Mouse (Mus musculus) limb, embryonic 14.5 days (tissue): ENCODE data around the gene Actr3b. TPM values are rescaled to one million over a fixed set of nuclear protein-coding genes. Genes with fewer than 3 reads are reported as not detected.
"Not testable (repeated sequence)": the region's sequence is repeated elsewhere in the genome, so short reads cannot be mapped to it uniquely, and the experiment has no call there.

ENCODE experiments used
- ATAC-seq: fragments of 200-750 bp; cut with Nextera tagmentation; 2 replicates; pipeline ENCODE4 v1.8.0; 2017; ENCODE audit warnings: low read depth, moderate number of reproducible peaks, moderate TSS enrichment; ENCODE audit not compliant: low FRiP score
- DNase-seq: peaks from one replicate; pipeline ENCODE4 v3.0.0-alpha.2; 2015; ENCODE audit warnings: low spot score
- H3K27ac ChIP-seq: fragments of 300-500 bp; sonication (generic); replicated peaks from 2 replicates; pipeline ENCODE4 v1.5.1; 2014; ENCODE audit warnings: low read depth, mild to moderate bottlenecking, low read length, moderate library complexity, mixed read lengths
- H3K27me3 ChIP-seq: fragments of 300-500 bp; sonication (generic); 2 replicates; pipeline ENCODE4 v1.6.1; 2014; ENCODE audit warnings: low read length, mixed read lengths; ENCODE audit not compliant: control insufficient read depth, insufficient read depth
- H3K36me3 ChIP-seq: fragments of 300-500 bp; sonication (generic); 2 replicates; pipeline ENCODE4 v1.6.1; 2014; ENCODE audit warnings: mild to moderate bottlenecking, low read length, moderate library complexity, mixed read lengths; ENCODE audit not compliant: control insufficient read depth, insufficient read depth
- H3K4me1 ChIP-seq: fragments of 300-500 bp; sonication (generic); 2 replicates; pipeline ENCODE4 v1.6.1; 2014; ENCODE audit warnings: antibody characterized with exemption, low read length, mixed read lengths; ENCODE audit not compliant: control insufficient read depth, insufficient read depth
- H3K4me2 ChIP-seq: fragments of 300-500 bp; sonication (generic); replicated peaks from 2 replicates; pipeline ENCODE4 v1.6.1; 2014; ENCODE audit warnings: low read depth, mild to moderate bottlenecking, low read length, moderate library complexity; ENCODE audit not compliant: severe bottlenecking
- H3K4me3 ChIP-seq: fragments of 300-500 bp; sonication (generic); replicated peaks from 2 replicates; pipeline ENCODE4 v1.5.1; 2014; ENCODE audit warnings: low read length
- H3K9ac ChIP-seq: fragments of 300-500 bp; sonication (generic); 2 replicates; pipeline ENCODE4 v1.6.1; 2014; ENCODE audit warnings: mild to moderate bottlenecking, low read depth, low read length, moderate library complexity; ENCODE audit not compliant: severe bottlenecking
- H3K9me3 ChIP-seq: fragments of 300-500 bp; sonication (generic); 2 replicates; pipeline ENCODE4 v1.6.1; 2016; ENCODE audit warnings: low read length; ENCODE audit not compliant: control insufficient read depth
- POLR2A ChIP-seq: fragments of 200-500 bp; IDR thresholded peaks from 2 replicates; pipeline ENCODE4 v1.8.0; 2012; ENCODE audit warnings: inconsistent platforms, mild to moderate bottlenecking, moderate library complexity, borderline replicate concordance; ENCODE audit not compliant: insufficient read depth, insufficient read length; ENCODE audit errors: extremely low read depth
- WGBS: fragments of 180-500 bp; shearing (Covaris S2); extraction: QIAGEN DNeasy Blood & Tissue Kit; methylation state at CpG from one replicate; pipeline ENCODE4 v1.1.7; 2014; 5-methylcytosine and 5-hydroxymethylcytosine counted together
- polyA plus RNA-seq, 2 experiments: library from polyadenylated mRNA; depleted of rRNA in 1 of 2; stranded (reverse) in 1 of 2; unstranded in 1 of 2; fragments of >200 nt; fragmentation: Nextera tagmentation in 1 of 2; extraction: Ambion mirVana in 1 of 2; gene quantifications; 2 replicates each; pipeline versions ENCODE4 v1.2.1 to v1.2.3; 2012 to 2014

Actr3b gene
- polyA plus RNA-seq (2012; rRNA removed) (2.2 and 2.3 TPM in 2 replicates), polyA plus RNA-seq (2014; fragmentation: Nextera tagmentation; extraction: Ambion mirVana) (4.2 and 4.6 TPM in 2 replicates)

DNA sequence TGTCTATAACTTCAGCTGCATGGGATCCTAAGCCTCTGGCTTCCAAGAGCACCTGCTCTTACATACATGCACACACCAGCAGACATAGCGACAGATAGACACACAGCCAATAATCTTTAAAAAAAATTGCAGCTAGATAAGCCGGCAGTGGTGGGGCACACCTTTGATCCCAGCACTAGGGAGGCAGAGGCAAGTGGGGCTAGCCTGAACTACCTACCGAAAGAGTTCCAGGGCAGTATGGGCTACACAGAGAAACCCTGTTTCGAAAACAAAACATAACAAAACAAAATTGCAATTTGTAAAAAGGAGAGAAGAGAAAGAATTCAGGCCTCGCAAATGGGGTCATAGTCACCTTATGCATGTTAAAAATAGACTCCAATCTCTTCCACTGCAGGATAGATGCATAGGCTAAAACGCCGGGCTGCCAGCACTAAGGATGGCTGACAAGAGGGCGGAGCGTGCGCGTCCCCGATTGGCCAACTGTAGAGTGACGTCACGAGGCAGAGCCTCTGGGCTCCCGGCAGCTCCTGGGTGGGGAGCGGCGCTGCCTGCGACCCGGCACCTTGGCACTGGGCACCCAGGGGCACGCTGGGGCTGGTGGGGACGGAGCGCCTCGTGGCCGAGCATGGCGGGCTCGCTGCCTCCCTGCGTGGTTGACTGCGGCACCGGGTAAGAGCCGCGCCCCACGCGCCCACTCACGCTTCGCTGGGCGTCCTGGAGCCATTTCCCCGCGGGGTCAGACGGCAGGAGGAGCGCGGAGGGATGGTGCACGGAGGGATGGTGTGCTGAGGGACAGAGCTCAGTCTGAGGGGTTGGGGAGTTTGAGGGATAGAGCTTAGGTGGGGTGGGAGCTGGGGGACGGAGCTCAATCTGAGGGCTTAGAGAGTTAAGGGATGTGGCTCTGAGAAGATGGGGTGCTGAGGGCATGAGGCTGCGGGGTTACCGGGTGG, at the start of gene Actr3b:
Gene Actr3b (plus strand): TSS at position 538 of the 950 bp plus-strand sequence.
- TF ChIP-seq POLR2A = 0 out of 2 replicates have a peak, but pooled peaks have one; percentile 23
- ATAC-seq = peak; percentile 98
- Histone ChIP-seq H3K9ac (peak within 1 kb of the TSS; percentile 56), H3K27me3 (0 out of 2 replicates have a peak, but pooled peaks cover 4% of the 10 kb centered on the region), H3K4me2 (peak within 1 kb of the TSS; percentile 93), H3K36me3 (no peaks in the 10 kb centered on the region), H3K27ac (no peak within 1 kb of the TSS), H3K9me3 (no peaks in the 10 kb centered on the region), H3K4me1 (no peaks in the 10 kb centered on the region), H3K4me3 (peak within 1 kb of the TSS; percentile 66)
- 3% methylated on average over 44 of the region's 45 CpGs for WGBS
- DNase-seq = peak; percentile 91

- WGBS = 96% methylated on average over 4 of the region's 4 CpGs
- not testable (repeated sequence) for H3K4me2 ChIP-seq, H3K9me3 ChIP-seq, H3K36me3 ChIP-seq, ATAC-seq, H3K4me1 ChIP-seq, H3K4me3 ChIP-seq, H3K9ac ChIP-seq, DNase-seq, H3K27me3 ChIP-seq, H3K27ac ChIP-seq
Observed at GRCm38 (mm10) chr5:25713001-25713706, 46.6 kb upstream of the Actr3b start.

DNA sequence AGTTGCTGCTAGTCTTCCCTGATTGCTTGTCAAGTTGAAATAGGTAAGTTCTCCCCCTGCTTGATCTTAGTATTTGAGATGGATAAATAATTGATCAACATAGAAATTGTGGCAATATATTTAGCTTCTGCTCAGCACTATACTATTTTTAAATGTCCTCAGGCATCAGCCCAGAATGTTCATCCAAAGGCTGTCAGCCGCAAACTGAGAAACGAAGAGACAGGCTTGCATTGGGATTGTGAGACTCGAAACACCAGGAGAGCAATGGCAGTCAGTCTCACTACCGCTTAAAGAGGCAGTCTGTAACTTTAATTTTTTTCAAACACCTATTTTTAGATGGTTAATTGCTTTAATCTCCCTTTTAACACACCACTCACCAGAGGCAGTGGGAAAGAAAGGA, 40.4 kb upstream of the Actr3b start:
- DNase-seq (no peak), ATAC-seq (no peak)
- Histone ChIP-seq H3K9ac (no peak overlapping the region), H3K36me3 (no peaks in the 10 kb centered on the region), H3K27ac (no peak overlapping the region), H3K27me3 (no peaks in the 10 kb centered on the region), H3K9me3 (no peaks in the 10 kb centered on the region), H3K4me1 (no peaks in the 10 kb centered on the region), H3K4me2 (no peak overlapping the region), H3K4me3 (no peak overlapping the region)
- 85% methylated on average over 4 of the region's 4 CpGs for WGBS
- no peak for TF ChIP-seq POLR2A

GRCm38 (mm10) chr5:25723016-25723415, 36.8 kb upstream of the Actr3b start:
- Histone ChIP-seq H3K27me3 (no peaks in the 10 kb centered on the region), H3K4me1 (no peaks in the 10 kb centered on the region), H3K9ac (no peak overlapping the region), H3K36me3 (no peaks in the 10 kb centered on the region), H3K9me3 (no peaks in the 10 kb centered on the region), H3K27ac (no peak overlapping the region), H3K4me3 (no peak overlapping the region), H3K4me2 (no peak overlapping the region)
- WGBS = 79% methylated on average over 2 of the region's 2 CpGs
- DNase-seq = no peak
- ATAC-seq = no peak
- no peak for TF ChIP-seq POLR2A

DNA sequence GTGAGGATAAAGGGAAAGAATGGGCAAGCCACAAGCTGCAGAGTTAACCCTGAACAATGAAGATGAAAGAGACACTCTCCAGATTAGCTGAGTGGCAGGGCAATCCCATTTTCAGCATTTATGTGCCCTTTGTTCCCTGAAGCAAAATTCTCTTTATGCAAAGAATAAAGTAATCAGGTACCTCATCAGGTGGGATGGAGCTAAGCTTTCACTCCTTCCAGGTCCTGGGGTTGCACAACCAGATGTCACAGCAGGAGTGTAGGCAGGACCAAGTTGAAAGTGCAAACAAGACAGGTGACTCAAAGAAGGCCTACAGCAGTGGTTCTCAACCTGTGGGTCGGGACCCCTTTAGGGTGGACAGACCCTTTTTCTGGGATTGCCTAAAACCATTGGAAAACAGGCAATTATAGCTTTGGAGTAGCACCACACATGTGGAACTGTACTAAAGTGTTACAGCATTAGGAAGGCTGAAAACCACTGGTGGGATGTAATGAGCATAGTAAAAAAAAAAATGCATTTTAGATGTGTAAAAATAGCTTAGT, 35.6 kb upstream of the Actr3b start:
- no peak for TF ChIP-seq POLR2A
- no peak overlapping the region for H3K27ac ChIP-seq
- no peaks in the 10 kb centered on the region for H3K27me3 ChIP-seq
- no peaks in the 10 kb centered on the region for H3K4me1 ChIP-seq
- H3K9ac ChIP-seq = no peak overlapping the region
- H3K4me3 ChIP-seq = no peak overlapping the region
- H3K36me3 ChIP-seq = no peaks in the 10 kb centered on the region
- ATAC-seq (no peak), DNase-seq (no peak)
- 36% methylated on average over 1 of the region's 1 CpGs for WGBS
- no peaks in the 10 kb centered on the region for H3K9me3 ChIP-seq
- no peak overlapping the region for H3K4me2 ChIP-seq
